Mouse (Mus musculus) testis, adult 2 months (tissue): ENCODE measurements around the gene Prkce. TPM values are rescaled to one million over a fixed set of nuclear protein-coding genes. Genes with fewer than 3 reads are reported as not detected.

Experiments used
- H3K27ac ChIP-seq: fragments of 200-500 bp; 2 replicates; pipeline ENCODE4 v1.5.1; 2012; ENCODE audit warnings: low read depth, low read length; ENCODE audit not compliant: control insufficient read depth, insufficient read depth
- H3K27me3 ChIP-seq: fragments of 200-500 bp; 2 replicates; pipeline ENCODE4 v1.6.1; 2012; ENCODE audit warnings: mild to moderate bottlenecking, low read length, moderate library complexity; ENCODE audit not compliant: control insufficient read depth, insufficient read depth
- H3K36me3 ChIP-seq: fragments of 200-500 bp; 2 replicates; pipeline ENCODE4 v1.6.1; 2012; ENCODE audit warnings: mild to moderate bottlenecking, low read length; ENCODE audit not compliant: control insufficient read depth, insufficient read depth
- H3K4me1 ChIP-seq: fragments of 200-500 bp; 2 replicates; pipeline ENCODE4 v1.6.1; 2012; ENCODE audit warnings: low read length; ENCODE audit not compliant: control insufficient read depth, insufficient read depth
- H3K4me3 ChIP-seq: fragments of 200-500 bp; 2 replicates; pipeline ENCODE4 v1.5.1; 2012; ENCODE audit warnings: low read depth, mild to moderate bottlenecking, low read length, moderate library complexity, mixed read lengths; ENCODE audit not compliant: control insufficient read depth
- CTCF ChIP-seq: fragments of 200-500 bp; IDR thresholded peaks from 2 replicates; pipeline ENCODE4 v1.5.1; 2012; ENCODE audit warnings: low read depth, mild to moderate bottlenecking, inconsistent platforms, low read length, moderate library complexity; ENCODE audit not compliant: control insufficient read depth, insufficient read depth, insufficient replicate concordance
- POLR2A ChIP-seq: fragments of 200-500 bp; IDR thresholded peaks from 2 replicates; pipeline ENCODE4 v1.6.1; 2012; ENCODE audit warnings: low read depth, mild to moderate bottlenecking, inconsistent platforms, low read length, moderate library complexity; ENCODE audit not compliant: control insufficient read depth
- polyA plus RNA-seq: library from polyadenylated mRNA; depleted of rRNA; stranded (reverse); fragments of >200 nt; gene quantifications from 2 replicates; pipeline ENCODE4 v1.2.3, GENCODE M21; 2012

Gene Prkce
- polyA plus RNA-seq, 1 experiment = 1.2 TPM

- H3K4me1 ChIP-seq = no peaks in the 10 kb centered on the region
- H3K36me3 ChIP-seq = no peaks in the 10 kb centered on the region
- no peak overlapping the region for H3K27ac ChIP-seq
- TF ChIP-seq CTCF = no peak
- TF ChIP-seq POLR2A = no peak
- no peaks in the 10 kb centered on the region for H3K27me3 ChIP-seq
- H3K4me3 ChIP-seq = no peak overlapping the region
Measured at GRCm38 (mm10) chr17:86647226-86647625, 479.6 kb downstream of the Prkce start.

GRCm38 (mm10) chr17:86648856-86649435, 481.4 kb downstream of the Prkce start:
- no peaks in the 10 kb centered on the region for H3K4me1 ChIP-seq
- H3K27ac ChIP-seq = no peak overlapping the region
- TF ChIP-seq POLR2A = no peak
- TF ChIP-seq CTCF = no peak
- no peak overlapping the region for H3K4me3 ChIP-seq
- H3K36me3 ChIP-seq = no peaks in the 10 kb centered on the region
- H3K27me3 ChIP-seq = no peaks in the 10 kb centered on the region

- TF ChIP-seq CTCF = no peak
- TF ChIP-seq POLR2A = no peak
- no peak overlapping the region for H3K27ac ChIP-seq
- H3K27me3 ChIP-seq = no peaks in the 10 kb centered on the region
- H3K4me1 ChIP-seq = no peaks in the 10 kb centered on the region
- no peak overlapping the region for H3K4me3 ChIP-seq
- H3K36me3 ChIP-seq = no peaks in the 10 kb centered on the region
Measured at GRCm38 (mm10) chr17:86650241-86650640, 482.7 kb downstream of the Prkce start.

GRCm38 (mm10) chr17:86651091-86651490, 483.5 kb downstream of the Prkce start:
- H3K27me3 ChIP-seq = no peaks in the 10 kb centered on the region
- TF ChIP-seq POLR2A (no peak), CTCF (no peak)
- no peak overlapping the region for H3K27ac ChIP-seq
- no peaks in the 10 kb centered on the region for H3K4me1 ChIP-seq
- no peaks in the 10 kb centered on the region for H3K36me3 ChIP-seq
- H3K4me3 ChIP-seq = no peak overlapping the region

- Histone ChIP-seq H3K27me3 (no peaks in the 10 kb centered on the region), H3K27ac (no peak overlapping the region), H3K36me3 (no peaks in the 10 kb centered on the region), H3K4me1 (no peaks in the 10 kb centered on the region), H3K4me3 (no peak overlapping the region)
- TF ChIP-seq CTCF (no peak), POLR2A (no peak)
Measured at GRCm38 (mm10) chr17:86652751-86653150, 485.2 kb downstream of the Prkce start.

- Histone ChIP-seq H3K36me3 (no peaks in the 10 kb centered on the region), H3K4me1 (no peaks in the 10 kb centered on the region)
- TF ChIP-seq CTCF (no peak), POLR2A (no peak)
Measured at GRCm38 (mm10) chr17:86656369-86656768, 488.8 kb downstream of the Prkce start.

GRCm38 (mm10) chr17:86662301-86662700, 494.7 kb downstream of the Prkce start:
- Histone ChIP-seq H3K27me3 (no peaks in the 10 kb centered on the region), H3K4me3 (no peak overlapping the region), H3K4me1 (no peaks in the 10 kb centered on the region), H3K36me3 (no peaks in the 10 kb centered on the region), H3K27ac (no peak overlapping the region)
- TF ChIP-seq POLR2A (no peak), CTCF (no peak)

More at GRCm38 (mm10) chr17:86656369-86656768, 488.8 kb downstream of the Prkce start:
- Histone ChIP-seq H3K4me3 (no peak overlapping the region), H3K27me3 (no peaks in the 10 kb centered on the region), H3K27ac (no peak overlapping the region)
